Mouse (Mus musculus) heart, postnatal 0 days (tissue): ENCODE results near the gene Gtf2ird1. TPM values are rescaled to one million over a fixed set of nuclear protein-coding genes. Genes with fewer than 3 reads are reported as not detected.

Experiments
- ATAC-seq: fragments of 200-750 bp; cut with Nextera tagmentation; 2 replicates; pipeline ENCODE4 v1.8.0; 2017; ENCODE audit warnings: low read depth, moderate number of reproducible peaks, moderate library complexity; ENCODE audit not compliant: insufficient read depth
- DNase-seq: peaks from one replicate; pipeline ENCODE4 v3.0.0-alpha.2; 2016; ENCODE audit warnings: low spot score
- H3K27ac ChIP-seq: fragments of 300-500 bp; sonication (generic); 2 replicates; pipeline ENCODE4 v1.5.1; 2014; ENCODE audit warnings: low read depth, mild to moderate bottlenecking
- H3K27me3 ChIP-seq: fragments of 300-500 bp; sonication (generic); 2 replicates; pipeline ENCODE4 v1.6.1; 2014; ENCODE audit warnings: low read length, mixed read lengths; ENCODE audit not compliant: control insufficient read depth, insufficient read depth
- H3K36me3 ChIP-seq: fragments of 300-500 bp; sonication (generic); replicated peaks from 2 replicates; pipeline ENCODE4 v1.6.1; 2014; ENCODE audit warnings: low read length, mixed read lengths; ENCODE audit not compliant: control insufficient read depth, insufficient read depth
- H3K4me1 ChIP-seq: fragments of 300-500 bp; sonication (generic); 2 replicates; pipeline ENCODE4 v1.6.1; 2014; ENCODE audit warnings: antibody characterized with exemption; ENCODE audit not compliant: control insufficient read depth, insufficient read depth
- H3K4me2 ChIP-seq: fragments of 300-500 bp; sonication (generic); 2 replicates; pipeline ENCODE4 v1.6.1; 2014; ENCODE audit warnings: low read depth, mild to moderate bottlenecking, low read length, moderate library complexity
- H3K4me3 ChIP-seq: fragments of 300-500 bp; sonication (generic); 2 replicates; pipeline ENCODE4 v1.5.1; 2014; ENCODE audit warnings: low read depth, low read length
- H3K9ac ChIP-seq: fragments of 300-500 bp; sonication (generic); replicated peaks from 2 replicates; pipeline ENCODE4 v1.6.1; 2014; ENCODE audit warnings: low read depth, low read length, mixed read lengths
- H3K9me3 ChIP-seq: fragments of 300-500 bp; sonication (generic); replicated peaks from 2 replicates; pipeline ENCODE4 v1.6.1; 2016; ENCODE audit warnings: low read length; ENCODE audit not compliant: control insufficient read depth
- CTCF ChIP-seq: IDR thresholded peaks from 2 replicates; pipeline ENCODE4 v1.5.1; 2016; ENCODE audit warnings: antibody characterized with exemption, control low read depth, low read depth
- EP300 ChIP-seq: IDR thresholded peaks from 2 replicates; pipeline ENCODE4 v1.6.1; 2016; ENCODE audit warnings: antibody characterized with exemption, low read depth
- WGBS: fragments of 180-500 bp; shearing (Covaris S2); extraction: QIAGEN DNeasy Blood & Tissue Kit; methylation state at CpG from one replicate; pipeline ENCODE4 v1.1.7; 2014; 5-methylcytosine and 5-hydroxymethylcytosine counted together
- polyA plus RNA-seq: library from polyadenylated mRNA; unstranded; fragments of >200 nt; fragmentation: Nextera tagmentation; extraction: Ambion mirVana; gene quantifications from 2 replicates; pipeline ENCODE4 v1.2.1, GENCODE M21; 2015
- total RNA-seq: library from RNA; depleted of rRNA; stranded (reverse); fragments of >200 nt; gene quantifications from 2 replicates; pipeline ENCODE4 v1.2.3, GENCODE M21; 2014; ENCODE audit warnings: low replicate concordance

Gtf2ird1 gene
- total and polyA plus RNA-seq, 2 experiments from 2014 or later, result 27.7 to 28.8 TPM

- TF ChIP-seq CTCF, result no peak
- TF ChIP-seq EP300, result no peak
- WGBS, result 53% methylated on average over 21 of the region's 21 CpGs
These were observed 9.9 kb upstream of the Gtf2ird1 start for GRCm38 (mm10) chr5:134466296-134467029.

GRCm38 (mm10) chr5:134465197-134465596 lies 8.7 kb upstream of the Gtf2ird1 start:
- H3K9me3 ChIP-seq, result no peaks in the 10 kb centered on the region
- H3K4me1 ChIP-seq, result no peaks in the 10 kb centered on the region
- no peaks in the 10 kb centered on the region for H3K27me3 ChIP-seq
- no peaks in the 10 kb centered on the region for H3K36me3 ChIP-seq
- WGBS, result 76% methylated on average over 1 of the region's 1 CpGs
- TF ChIP-seq CTCF, result no peak
- TF ChIP-seq EP300, result no peak
- H3K9ac ChIP-seq, result no peak overlapping the region
- DNase-seq (no peak), ATAC-seq (no peak)
- H3K27ac ChIP-seq, result no peak overlapping the region
- H3K4me3 ChIP-seq, result no peak overlapping the region
- H3K4me2 ChIP-seq, result no peak overlapping the region

More at GRCm38 (mm10) chr5:134466296-134467029, 9.9 kb upstream of the Gtf2ird1 start:
- H3K36me3 ChIP-seq, result no peaks in the 10 kb centered on the region
- ATAC-seq, result no peak
- no peaks in the 10 kb centered on the region for H3K4me1 ChIP-seq
- no peaks in the 10 kb centered on the region for H3K27me3 ChIP-seq
- no peak overlapping the region for H3K4me3 ChIP-seq
- no peak overlapping the region for H3K4me2 ChIP-seq
- no peak overlapping the region for H3K9ac ChIP-seq
- no peak overlapping the region for H3K27ac ChIP-seq
- H3K9me3 ChIP-seq, result no peaks in the 10 kb centered on the region
- no peak for DNase-seq

GRCm38 (mm10) chr5:134464225-134464624 lies 7.7 kb upstream of the Gtf2ird1 start:
- no peak for TF ChIP-seq CTCF
- no peak for TF ChIP-seq EP300
- WGBS, result 80% methylated on average over 5 of the region's 5 CpGs
- Histone ChIP-seq H3K4me1 (no peaks in the 10 kb centered on the region), H3K9me3 (no peaks in the 10 kb centered on the region), H3K9ac (no peak overlapping the region), H3K27ac (no peak overlapping the region), H3K4me2 (no peak overlapping the region), H3K36me3 (no peaks in the 10 kb centered on the region), H3K4me3 (no peak overlapping the region), H3K27me3 (no peaks in the 10 kb centered on the region)
- DNase-seq (no peak), ATAC-seq (no peak)

GRCm38 (mm10) chr5:134462731-134463130 lies 6.2 kb upstream of the Gtf2ird1 start:
- Histone ChIP-seq H3K4me3 (no peak overlapping the region), H3K9ac (no peak overlapping the region), H3K27ac (no peak overlapping the region), H3K9me3 (no peaks in the 10 kb centered on the region), H3K4me1 (no peaks in the 10 kb centered on the region), H3K36me3 (no peaks in the 10 kb centered on the region), H3K27me3 (no peaks in the 10 kb centered on the region), H3K4me2 (no peak overlapping the region)
- WGBS, result 83% methylated on average over 8 of the region's 8 CpGs
- DNase-seq (no peak), ATAC-seq (no peak)
- TF ChIP-seq EP300 (no peak), CTCF (no peak)

GRCm38 (mm10) chr5:134462316-134462715 lies 5.8 kb upstream of the Gtf2ird1 start:
- no peaks in the 10 kb centered on the region for H3K9me3 ChIP-seq
- 83% methylated on average over 2 of the region's 2 CpGs for WGBS
- H3K36me3 ChIP-seq, result no peaks in the 10 kb centered on the region
- H3K9ac ChIP-seq, result no peak overlapping the region
- TF ChIP-seq EP300, result no peak
- no peak for TF ChIP-seq CTCF
- H3K27me3 ChIP-seq, result no peaks in the 10 kb centered on the region
- no peak overlapping the region for H3K27ac ChIP-seq
- no peaks in the 10 kb centered on the region for H3K4me1 ChIP-seq
- H3K4me2 ChIP-seq, result no peak overlapping the region
- DNase-seq (no peak), ATAC-seq (no peak)
- no peak overlapping the region for H3K4me3 ChIP-seq

- DNase-seq (no peak), ATAC-seq (no peak)
- no peak overlapping the region for H3K27ac ChIP-seq
- no peak overlapping the region for H3K9ac ChIP-seq
- H3K27me3 ChIP-seq, result no peaks in the 10 kb centered on the region
- no peaks in the 10 kb centered on the region for H3K9me3 ChIP-seq
- no peak overlapping the region for H3K4me2 ChIP-seq
- no peak for TF ChIP-seq EP300
- no peak for TF ChIP-seq CTCF
- WGBS, result 88% methylated on average over 4 of the region's 4 CpGs
- H3K36me3 ChIP-seq, result no peaks in the 10 kb centered on the region
- H3K4me3 ChIP-seq, result no peak overlapping the region
- 0 out of 2 replicates have a peak, but pooled peaks cover under 1% of the 10 kb centered on the region for H3K4me1 ChIP-seq
These were observed 4.0 kb upstream of the Gtf2ird1 start for GRCm38 (mm10) chr5:134460546-134460945.
